Mouse (Mus musculus): ENCODE measurements around the gene Olfr698.

- TF ChIP-seq CTCF (IDR thresholded peaks at IDR 0.05; ENCODE audit: low read depth) (no peak), EP300 (IDR thresholded peaks at IDR 0.05; ENCODE audit: low read depth) (no peak)
These were observed 33.1 kb upstream of the Olfr698 start for GRCm38 (mm10) chr7:106788330-106788729.

All from heart, postnatal 0 days (tissue).